Mouse (Mus musculus) ovary, postnatal 10 days (tissue): Measurements from ENCODE around the gene Dip2b.

Experiments used
- DNase-seq: peaks from one replicate; pipeline ENCODE4 v3.0.0; 2022; ENCODE audit warnings: low spot score

The Dip2b gene

DNA sequence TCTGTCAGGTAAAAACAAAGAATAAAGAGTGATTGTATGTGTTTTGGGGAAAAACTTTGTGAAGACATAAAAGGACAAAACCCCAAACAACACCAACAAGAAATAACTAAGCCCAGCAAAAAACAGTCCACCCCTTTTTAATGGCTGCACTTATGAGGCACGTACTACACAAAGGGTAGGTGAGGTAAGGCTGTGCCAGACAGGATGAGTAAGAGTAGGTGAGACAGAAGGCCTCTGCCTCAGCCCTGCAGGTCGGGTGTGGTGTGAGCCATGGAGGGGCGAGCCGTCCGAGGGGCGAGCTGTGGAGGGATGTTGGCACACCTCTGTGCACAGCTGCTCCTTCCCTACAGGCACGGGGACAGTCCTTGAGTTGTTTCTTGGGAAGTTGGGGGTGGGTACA is 12.5 kb downstream of the Dip2b start:
- no peak for DNase-seq

DNA sequence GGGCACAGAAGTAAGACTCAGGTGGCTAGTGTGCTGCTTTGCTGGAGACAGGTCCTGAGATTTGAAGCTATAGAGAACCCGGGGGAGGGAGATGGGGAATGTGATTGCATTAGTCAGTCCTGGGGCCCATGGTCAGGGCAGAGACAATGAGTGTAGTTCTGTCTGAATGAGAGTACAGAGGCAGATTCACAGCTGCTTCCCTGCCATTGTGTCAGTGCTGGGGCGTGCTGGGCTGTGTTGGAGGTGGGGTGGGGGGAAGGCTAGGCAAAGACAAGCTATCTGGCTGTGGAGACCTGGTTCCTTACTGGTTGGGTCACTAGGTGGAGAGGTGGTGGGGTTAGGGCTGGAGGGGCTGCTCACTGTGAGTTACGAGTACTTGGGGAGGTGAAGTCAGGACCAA is 14.3 kb downstream of the Dip2b start:
- no peak for DNase-seq

DNA sequence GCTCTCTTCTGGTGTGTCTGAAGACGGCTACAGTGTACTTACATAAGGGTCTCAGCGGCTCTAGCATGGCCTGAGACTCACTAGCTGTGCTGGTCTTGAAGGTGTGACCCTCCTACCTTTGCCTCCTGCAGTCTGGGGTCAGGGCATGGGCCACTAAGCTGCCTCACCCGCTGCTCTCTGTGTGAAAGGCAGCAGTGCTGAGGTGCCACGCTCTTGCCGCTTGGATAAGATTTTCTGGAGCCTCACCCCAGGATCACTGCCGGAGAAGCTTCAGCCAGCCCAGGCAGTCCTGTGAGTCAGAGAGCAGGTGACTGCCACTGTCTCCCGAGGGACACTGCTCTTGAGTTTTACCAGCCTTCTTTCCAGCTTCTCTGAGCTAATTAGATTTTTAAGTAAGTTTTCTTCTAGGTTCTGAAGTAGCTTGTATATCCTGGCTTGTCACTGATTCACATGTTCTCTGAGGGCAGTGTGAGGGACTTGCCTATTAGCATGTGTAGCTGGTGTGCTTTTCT is 18.0 kb downstream of the Dip2b start:
- DNase-seq, result no peak

GRCm38 (mm10) chr15:100057698-100058097 is 19.2 kb downstream of the Dip2b start:
- DNase-seq, result no peak

- DNase-seq, result no peak
Measured at GRCm38 (mm10) chr15:100058143-100058542, 19.7 kb downstream of the Dip2b start.

GRCm38 (mm10) chr15:100058912-100059311 is 20.4 kb downstream of the Dip2b start:
- no peak for DNase-seq

DNA sequence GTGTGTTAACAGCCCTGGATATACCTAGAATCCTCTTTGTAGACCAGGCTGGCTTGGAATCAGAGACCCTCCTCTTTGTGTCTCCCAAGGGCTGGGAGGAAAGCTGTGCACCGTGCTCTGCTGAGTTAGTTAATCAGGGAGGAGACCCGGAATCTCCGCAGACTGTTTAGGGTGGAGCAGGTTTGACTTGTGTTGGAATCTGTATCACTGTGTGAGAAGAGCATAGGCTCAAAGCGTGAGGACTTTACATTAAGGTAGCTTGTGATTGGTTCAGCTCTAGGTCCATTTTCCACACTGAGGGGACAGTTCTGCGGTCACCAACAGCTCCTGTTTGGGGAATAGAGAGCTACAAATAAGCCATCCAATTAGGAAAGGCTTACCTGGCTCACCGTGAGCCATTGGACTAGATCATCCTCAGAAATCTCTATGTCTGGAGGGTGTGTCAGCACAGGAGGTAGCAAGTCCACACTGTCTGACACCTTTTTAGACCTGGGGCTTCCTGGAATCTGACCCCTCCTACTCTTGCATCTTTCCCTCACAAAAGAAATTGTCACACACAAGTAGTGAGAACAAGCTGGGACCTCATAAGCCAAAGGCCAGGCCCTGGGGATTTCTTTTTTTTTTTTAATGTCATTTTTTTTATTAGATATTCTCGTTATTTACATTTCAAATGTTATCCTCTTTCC is 21.3 kb downstream of the Dip2b start:
- DNase-seq, result no peak

GRCm38 (mm10) chr15:100060513-100061140 is 22.2 kb downstream of the Dip2b start:
- no peak for DNase-seq

GRCm38 (mm10) chr15:100061377-100061776 is 22.9 kb downstream of the Dip2b start:
- DNase-seq, result no peak

GRCm38 (mm10) chr15:100063229-100063773 is 24.8 kb downstream of the Dip2b start:
- DNase-seq, result no peak

DNA sequence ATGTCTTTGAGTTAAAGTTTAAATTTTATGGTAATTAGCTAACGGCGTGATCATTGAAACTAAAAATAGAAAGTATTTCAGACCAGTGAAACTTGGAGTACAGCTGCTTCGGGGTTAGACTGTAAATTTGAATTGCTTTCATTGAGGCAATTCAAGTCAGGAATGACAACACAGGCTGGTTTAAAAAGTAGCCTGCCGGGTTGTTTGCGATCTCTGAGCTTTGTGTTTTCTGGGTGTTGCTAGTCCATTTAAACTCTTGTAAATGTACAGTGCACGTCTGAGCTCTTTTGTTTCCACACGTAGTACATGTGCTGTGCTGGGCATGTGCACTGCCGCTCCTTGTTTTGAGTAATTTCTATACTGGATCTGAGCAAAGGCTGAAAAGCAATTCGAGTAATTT is 28.2 kb downstream of the Dip2b start:
- DNase-seq, result no peak

DNA sequence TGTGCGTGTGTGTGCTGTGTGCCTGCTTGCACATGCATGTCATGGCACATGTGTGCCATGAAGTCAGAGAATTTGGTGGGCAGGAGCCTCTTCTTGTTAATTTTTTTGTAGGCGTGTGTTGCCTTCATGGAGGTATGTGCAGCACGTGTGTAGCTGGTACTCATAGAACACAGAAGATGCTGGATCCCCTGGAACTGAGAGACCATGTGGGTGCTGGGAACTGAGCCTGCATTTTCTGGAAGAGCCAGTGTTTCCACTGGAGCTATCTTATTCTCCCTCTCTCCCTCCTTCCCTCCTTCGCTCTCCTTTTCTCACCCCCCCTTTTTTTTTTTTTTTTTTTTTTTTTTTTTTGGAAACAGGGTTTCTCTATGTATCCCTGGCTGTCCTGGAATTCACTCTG is 30.6 kb downstream of the Dip2b start:
- DNase-seq, result no peak

GRCm38 (mm10) chr15:100070021-100070420 is 31.6 kb downstream of the Dip2b start:
- DNase-seq, result no peak

DNA sequence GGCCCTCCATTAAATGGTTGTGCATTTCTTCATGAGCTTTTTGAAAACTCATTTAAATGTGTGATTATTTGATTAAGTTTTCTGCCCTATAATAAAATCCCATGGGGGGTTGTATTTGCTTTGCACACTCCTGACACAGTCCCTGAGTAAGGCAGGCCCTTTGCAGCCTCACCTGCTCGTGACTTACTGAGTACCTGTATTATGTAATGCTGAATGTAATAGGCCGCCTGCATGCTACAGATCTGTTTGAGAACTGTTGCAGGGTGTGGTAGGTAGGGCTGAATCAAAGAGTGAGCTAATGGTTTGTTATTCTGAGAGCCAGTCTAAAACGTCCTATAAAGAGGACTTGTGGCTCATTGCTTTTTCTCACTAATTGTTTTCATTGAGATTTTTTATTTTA is 33.4 kb downstream of the Dip2b start:
- DNase-seq, result no peak

DNA sequence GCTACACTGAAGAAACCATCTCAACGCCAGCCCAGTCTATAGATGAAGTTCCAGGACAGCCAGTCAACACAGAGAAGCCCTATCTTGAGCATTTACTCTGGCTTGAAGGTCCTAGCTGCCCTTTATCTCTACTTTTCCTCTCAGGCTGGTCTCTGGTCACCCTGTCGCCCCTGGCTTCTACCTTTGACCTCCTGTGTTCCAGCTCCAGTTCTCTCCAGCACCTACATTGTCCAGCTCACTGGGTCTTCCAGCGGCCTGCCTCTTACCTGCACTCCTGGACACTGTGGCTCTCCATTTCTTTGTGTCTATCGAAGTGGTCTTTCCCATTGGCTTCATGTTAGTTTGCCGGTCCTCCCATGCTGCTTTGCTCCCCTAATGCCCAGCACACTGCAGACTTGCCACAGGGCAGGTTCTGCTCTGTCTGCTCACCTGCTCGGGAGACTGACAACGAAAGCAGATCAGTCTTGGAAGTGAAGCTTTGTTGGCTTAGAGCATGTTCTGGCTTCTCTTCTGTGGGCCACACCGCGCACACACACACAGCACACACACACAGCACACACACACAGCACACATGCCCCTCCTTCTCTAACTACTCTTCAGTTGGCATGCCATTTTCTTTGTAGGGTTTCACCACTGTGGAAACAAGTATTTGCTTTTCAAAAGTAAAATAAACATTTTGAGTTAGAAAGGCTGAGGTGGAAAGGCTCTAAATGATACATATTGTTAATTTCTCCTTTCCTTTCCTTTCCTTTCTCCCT is 35.4 kb downstream of the Dip2b start:
- DNase-seq, result no peak

DNA sequence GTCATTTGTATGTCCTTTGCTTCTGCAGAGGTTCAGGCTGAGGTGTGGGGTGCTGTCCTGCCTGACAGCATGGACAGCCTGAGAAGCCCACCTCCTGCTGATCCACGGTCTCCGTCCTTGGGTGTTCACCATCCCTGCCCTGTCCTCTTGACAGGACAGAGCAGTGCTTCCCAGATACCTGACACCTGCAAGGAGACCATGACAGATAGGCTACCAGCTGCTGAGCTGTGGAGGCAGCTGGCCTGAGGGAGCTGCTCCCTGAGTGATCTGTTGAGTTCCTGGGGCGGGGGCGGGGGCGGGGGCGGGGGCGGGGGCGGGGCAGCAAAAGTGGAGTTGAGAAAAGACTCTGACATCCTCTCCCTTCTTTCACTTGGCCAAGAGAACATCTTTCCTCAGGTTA is 36.3 kb downstream of the Dip2b start:
- DNase-seq, result no peak

GRCm38 (mm10) chr15:100076362-100076761 is 37.9 kb downstream of the Dip2b start:
- no peak for DNase-seq

DNA sequence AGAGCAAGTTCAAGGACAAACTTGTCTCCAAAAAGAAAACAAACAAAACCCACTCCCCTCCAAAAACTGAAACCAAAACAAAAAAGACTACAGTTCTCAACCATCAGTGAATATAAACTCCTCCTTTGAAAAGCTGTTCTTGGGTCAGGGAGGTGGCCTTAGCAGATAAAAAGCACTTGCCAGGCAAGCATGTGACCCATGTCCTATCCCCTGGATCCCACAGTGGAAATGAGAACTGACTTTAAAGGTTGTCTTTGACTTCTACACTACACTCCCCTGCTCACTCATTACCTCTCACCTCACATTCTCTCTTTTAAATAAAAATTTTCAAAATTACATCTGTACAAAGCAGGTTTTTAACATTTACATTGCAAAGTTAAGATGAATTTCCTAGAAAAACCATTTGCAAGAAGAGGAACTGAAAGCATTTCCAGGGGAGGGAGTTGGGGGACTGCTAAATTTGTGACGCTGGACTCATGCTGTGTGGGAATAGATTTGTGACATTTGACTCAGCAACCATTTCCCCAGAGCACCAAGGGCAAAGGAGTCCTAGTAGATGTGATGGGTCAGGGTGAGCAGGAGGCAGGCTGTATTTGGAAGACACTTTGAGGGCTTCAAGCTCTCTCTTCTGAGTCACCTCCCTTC is 42.5 kb downstream of the Dip2b start:
- no peak for DNase-seq

DNA sequence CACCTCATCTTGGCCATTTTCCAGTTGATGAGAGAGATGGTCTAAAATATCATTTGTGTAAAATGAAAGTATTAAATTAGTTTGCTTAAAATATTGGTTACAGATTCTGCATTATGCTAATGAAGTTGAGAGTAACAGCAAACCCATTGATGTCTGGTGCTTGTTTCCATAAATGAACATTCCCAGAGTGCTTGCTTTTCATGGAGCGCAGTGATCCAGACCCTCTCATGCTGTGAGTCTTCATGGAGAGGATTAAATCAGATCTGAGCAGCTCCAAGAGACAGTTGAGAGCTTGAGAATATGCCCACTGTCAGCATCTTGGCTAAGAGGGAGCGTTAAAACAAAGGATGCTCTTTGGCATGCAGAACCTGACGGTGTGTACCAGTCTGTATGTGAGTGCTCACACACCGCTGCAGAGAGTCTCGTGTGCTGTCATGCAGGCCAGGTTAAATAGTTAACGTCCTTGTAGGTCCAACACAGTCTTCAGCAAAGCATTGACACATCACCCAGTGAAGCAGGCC is 43.1 kb downstream of the Dip2b start:
- DNase-seq, result no peak

- DNase-seq, result no peak
Measured at GRCm38 (mm10) chr15:100082052-100082451, 43.6 kb downstream of the Dip2b start.

DNA sequence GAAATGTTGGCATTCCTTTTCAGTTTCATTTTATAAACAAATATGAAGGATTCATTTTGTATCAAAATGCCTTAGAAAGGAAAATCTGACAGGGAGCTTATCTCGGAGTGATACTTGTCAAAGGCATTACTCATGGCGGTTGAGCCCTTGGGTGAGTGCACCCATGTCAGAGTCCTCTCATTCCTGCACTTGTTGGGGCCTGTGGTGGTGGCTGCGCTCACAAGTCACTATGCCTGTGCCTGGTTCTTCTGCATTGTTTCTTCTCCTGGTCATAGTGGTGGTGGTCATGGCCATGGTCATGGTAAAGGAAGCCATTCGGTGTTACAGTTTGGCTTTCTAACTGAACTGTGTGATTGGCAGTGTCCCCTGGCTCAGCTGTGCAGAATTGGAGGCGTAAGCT is 44.3 kb downstream of the Dip2b start:
- no peak for DNase-seq

DNA sequence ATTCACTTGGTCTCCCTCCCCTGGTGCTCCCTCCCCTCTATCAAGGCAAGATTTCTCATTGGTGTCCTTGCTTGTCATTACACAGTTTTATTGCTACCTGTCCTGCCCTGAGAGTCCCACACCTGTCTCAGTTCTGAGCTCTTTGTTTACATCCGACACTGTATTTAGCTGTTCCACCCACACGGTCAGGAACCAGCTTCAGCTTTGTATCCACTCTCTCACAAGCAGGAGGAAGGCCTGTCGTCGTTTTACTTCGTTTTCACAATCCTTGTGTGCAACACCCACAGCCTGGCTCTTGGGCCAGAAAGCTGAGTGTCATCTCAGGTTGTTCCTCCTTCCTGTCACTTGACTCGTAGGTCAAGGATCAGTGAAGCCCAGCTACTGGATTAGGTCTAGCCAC is 45.4 kb downstream of the Dip2b start:
- DNase-seq, result no peak
